Mouse (Mus musculus) limb, embryonic 12.5 days (tissue): Measurements from ENCODE around the gene Tulp4. TPM values are rescaled to one million over a fixed set of nuclear protein-coding genes. Genes with fewer than 3 reads are reported as not detected.

Experiments used
- ATAC-seq: fragments of 200-750 bp; cut with Nextera tagmentation; 2 replicates; pipeline ENCODE4 v1.8.0; 2017; ENCODE audit warnings: low read depth, moderate TSS enrichment; ENCODE audit not compliant: insufficient number of reproducible peaks, insufficient read depth, low FRiP score, low TSS enrichment
- H3K27ac ChIP-seq: fragments of 300-500 bp; sonication (generic); 2 replicates; pipeline ENCODE4 v1.5.1; 2016; ENCODE audit warnings: mild to moderate bottlenecking, moderate library complexity
- H3K27me3 ChIP-seq: fragments of 300-500 bp; sonication (generic); 2 replicates; pipeline ENCODE4 v1.6.1; 2016; ENCODE audit warnings: mild to moderate bottlenecking, moderate library complexity
- H3K36me3 ChIP-seq: fragments of 300-500 bp; sonication (generic); 2 replicates; pipeline ENCODE4 v1.6.1; 2016; ENCODE audit warnings: mild to moderate bottlenecking, moderate library complexity
- H3K4me1 ChIP-seq: fragments of 300-500 bp; sonication (generic); replicated peaks from 2 replicates; pipeline ENCODE4 v1.6.1; 2016
- H3K4me2 ChIP-seq: fragments of 300-500 bp; sonication (generic); 2 replicates; pipeline ENCODE4 v1.6.1; 2016; ENCODE audit warnings: mild to moderate bottlenecking, moderate library complexity
- H3K4me3 ChIP-seq: fragments of 300-500 bp; sonication (generic); replicated peaks from 2 replicates; pipeline ENCODE4 v1.5.1; 2016; ENCODE audit warnings: mild to moderate bottlenecking
- H3K9ac ChIP-seq: fragments of 300-500 bp; sonication (generic); replicated peaks from 2 replicates; pipeline ENCODE4 v1.6.1; 2016; ENCODE audit warnings: mild to moderate bottlenecking, moderate library complexity
- H3K9me3 ChIP-seq: fragments of 300-500 bp; sonication (generic); 2 replicates; pipeline ENCODE4 v1.6.1; 2016; ENCODE audit warnings: mild to moderate bottlenecking, moderate library complexity
- WGBS: fragments of 180-500 bp; shearing (Covaris S2); methylation state at CpG from one replicate; pipeline ENCODE4 v1.1.7; 2016; 5-methylcytosine and 5-hydroxymethylcytosine counted together
- polyA plus RNA-seq: library from polyadenylated mRNA; unstranded; fragments of >200 nt; fragmentation: Nextera tagmentation; extraction: Ambion mirVana; gene quantifications from 2 replicates; pipeline ENCODE4 v1.2.1, GENCODE M21; 2016

Gene Tulp4
- polyA plus RNA-seq, 1 experiment from 2014 or later: 103 TPM

DNA sequence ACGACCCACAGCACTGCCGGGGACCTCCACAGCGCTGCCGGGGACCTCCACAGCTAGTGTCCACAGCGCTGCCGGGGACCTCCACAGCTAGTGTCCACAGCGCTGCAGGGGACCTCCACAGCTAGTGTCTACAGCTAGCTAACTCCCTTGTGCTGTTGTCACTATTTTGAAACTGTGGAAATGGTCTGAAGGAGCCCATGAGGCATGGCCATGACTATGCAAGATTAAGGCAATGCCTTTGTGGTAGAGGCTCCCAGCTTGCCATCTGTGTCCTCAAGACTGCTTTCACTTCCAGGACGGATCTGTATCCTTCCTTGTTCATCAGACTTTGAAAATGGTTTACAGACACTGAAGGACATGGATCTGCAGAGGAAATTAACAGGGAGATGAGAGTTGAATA is 80.9 kb downstream of the Tulp4 start:
- Histone ChIP-seq H3K4me3 (no peak overlapping the region), H3K27me3 (no peaks in the 10 kb centered on the region), H3K4me1 (no peaks in the 10 kb centered on the region), H3K9ac (no peak overlapping the region), H3K27ac (no peak overlapping the region), H3K4me2 (no peak overlapping the region), H3K36me3 (peaks cover 61% of the 10 kb centered on the region), H3K9me3 (no peaks in the 10 kb centered on the region)
- WGBS: 93% methylated on average over 8 of the region's 8 CpGs
- ATAC-seq: no peak

DNA sequence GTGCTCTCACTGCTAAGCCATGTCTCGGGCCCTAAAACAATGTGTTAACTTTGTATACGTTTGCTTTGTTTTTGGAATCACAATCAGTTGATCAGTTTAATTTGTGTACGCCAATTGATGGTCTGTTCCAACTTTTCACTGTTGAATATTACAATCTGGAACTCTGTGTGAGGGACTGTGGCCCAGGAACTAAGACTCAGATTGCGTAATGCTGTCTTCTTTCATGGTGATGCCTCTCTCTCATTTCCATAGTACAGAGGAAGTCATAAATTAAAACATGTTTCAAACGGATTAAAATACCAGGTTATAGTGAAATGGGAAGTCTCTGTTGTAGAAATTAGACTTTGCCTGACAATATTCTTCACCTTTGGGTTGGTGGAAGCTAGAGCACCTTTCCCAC is 83.0 kb downstream of the Tulp4 start:
- Histone ChIP-seq H3K27ac (no peak overlapping the region), H3K36me3 (peaks cover 76% of the 10 kb centered on the region), H3K9me3 (no peaks in the 10 kb centered on the region), H3K4me3 (no peak overlapping the region), H3K4me1 (no peaks in the 10 kb centered on the region), H3K27me3 (no peaks in the 10 kb centered on the region), H3K4me2 (no peak overlapping the region), H3K9ac (no peak overlapping the region)
- 89% methylated on average over 5 of the region's 5 CpGs for WGBS
- ATAC-seq: no peak

DNA sequence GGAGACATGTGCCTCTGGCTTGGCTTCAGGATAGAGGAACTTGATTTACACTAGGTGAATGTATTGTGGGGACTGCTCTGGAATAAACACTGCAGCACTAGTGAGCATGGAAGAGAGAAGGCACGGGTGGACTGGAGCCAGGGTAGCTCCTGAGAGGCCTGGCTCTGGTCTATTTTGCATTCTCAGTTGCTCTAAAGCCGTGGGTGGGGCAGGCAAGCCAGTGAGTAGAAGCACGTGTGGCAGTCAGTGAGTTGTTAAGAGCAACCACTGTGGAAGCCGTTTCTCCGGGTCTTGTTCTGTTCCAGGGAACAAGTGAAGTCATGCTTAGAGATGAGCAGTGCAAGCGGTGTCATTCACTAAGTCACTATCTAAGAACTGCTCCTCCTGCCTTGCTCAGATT is 86.0 kb downstream of the Tulp4 start:
- no peak for ATAC-seq
- Histone ChIP-seq H3K4me1 (no peaks in the 10 kb centered on the region), H3K4me3 (no peak overlapping the region), H3K9ac (no peak overlapping the region), H3K9me3 (no peaks in the 10 kb centered on the region), H3K4me2 (no peak overlapping the region), H3K27ac (no peak overlapping the region), H3K27me3 (no peaks in the 10 kb centered on the region), H3K36me3 (peaks cover 58% of the 10 kb centered on the region)
- WGBS: 87% methylated on average over 6 of the region's 6 CpGs

GRCm38 (mm10) chr17:6195390-6195789 is 89.2 kb downstream of the Tulp4 start:
- Histone ChIP-seq H3K4me1 (no peaks in the 10 kb centered on the region), H3K9ac (no peak overlapping the region), H3K27me3 (no peaks in the 10 kb centered on the region), H3K36me3 (peaks cover 63% of the 10 kb centered on the region), H3K4me2 (no peak overlapping the region), H3K27ac (no peak overlapping the region), H3K9me3 (no peaks in the 10 kb centered on the region), H3K4me3 (no peak overlapping the region)
- no peak for ATAC-seq
- 92% methylated on average over 1 of the region's 1 CpGs for WGBS

DNA sequence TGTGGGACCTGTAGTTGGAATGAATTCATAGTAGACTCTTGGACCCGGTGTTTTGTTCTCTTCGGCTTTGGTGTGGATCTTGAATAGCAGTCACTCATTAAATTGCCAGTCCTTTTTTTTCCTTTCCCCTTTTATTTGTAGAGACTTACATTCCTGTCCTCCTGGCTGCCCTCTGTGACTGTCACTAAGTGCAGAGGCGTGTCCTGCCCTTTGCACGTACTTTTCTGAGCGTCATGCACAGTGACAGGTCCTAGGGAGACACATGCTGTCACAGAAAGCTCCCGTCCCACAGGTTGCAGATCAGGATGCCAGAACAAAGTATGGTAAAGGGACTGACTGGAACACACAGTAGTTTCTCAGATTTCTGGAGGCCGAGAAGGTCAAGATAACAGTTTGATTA is 91.3 kb downstream of the Tulp4 start:
- Histone ChIP-seq H3K4me3 (no peak overlapping the region), H3K4me1 (no peaks in the 10 kb centered on the region), H3K27ac (no peak overlapping the region), H3K27me3 (no peaks in the 10 kb centered on the region), H3K9me3 (no peaks in the 10 kb centered on the region), H3K4me2 (no peak overlapping the region), H3K9ac (no peak overlapping the region), H3K36me3 (peaks cover 66% of the 10 kb centered on the region)
- ATAC-seq: no peak
- 90% methylated on average over 7 of the region's 7 CpGs for WGBS

- Histone ChIP-seq H3K4me2 (no peak overlapping the region), H3K4me1 (no peaks in the 10 kb centered on the region), H3K4me3 (no peak overlapping the region), H3K9me3 (no peaks in the 10 kb centered on the region), H3K36me3 (peaks cover 66% of the 10 kb centered on the region), H3K27ac (no peak overlapping the region), H3K27me3 (no peaks in the 10 kb centered on the region), H3K9ac (no peak overlapping the region)
- WGBS: 84% methylated on average over 6 of the region's 6 CpGs
- no peak for ATAC-seq
Observed at GRCm38 (mm10) chr17:6198670-6199069, 92.4 kb downstream of the Tulp4 start.

DNA sequence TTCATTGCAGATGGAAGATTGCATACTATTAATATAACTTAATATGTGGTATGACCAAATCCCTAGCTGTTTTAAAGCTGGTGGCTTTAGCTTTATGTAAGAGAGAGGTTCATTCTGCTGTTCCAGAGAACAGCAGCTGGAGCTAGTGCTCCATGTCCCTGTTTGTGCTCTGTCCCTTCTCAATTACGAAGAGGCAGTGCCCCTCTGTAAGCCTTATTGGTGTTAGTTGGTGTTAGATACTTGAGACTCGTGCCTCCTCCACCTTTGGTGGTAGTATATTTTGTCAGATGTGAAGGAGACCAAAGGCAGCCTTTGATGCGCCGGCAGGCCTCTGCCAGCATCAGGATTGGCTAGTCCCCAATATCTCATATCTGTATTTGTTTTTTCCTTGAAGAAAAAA is 92.9 kb downstream of the Tulp4 start:
- ATAC-seq: no peak
- Histone ChIP-seq H3K36me3 (peaks cover 66% of the 10 kb centered on the region), H3K4me1 (no peaks in the 10 kb centered on the region), H3K9ac (no peak overlapping the region), H3K27ac (no peak overlapping the region), H3K4me3 (no peak overlapping the region), H3K9me3 (no peaks in the 10 kb centered on the region), H3K27me3 (no peaks in the 10 kb centered on the region), H3K4me2 (no peak overlapping the region)
- WGBS: 67% methylated on average over 4 of the region's 4 CpGs

DNA sequence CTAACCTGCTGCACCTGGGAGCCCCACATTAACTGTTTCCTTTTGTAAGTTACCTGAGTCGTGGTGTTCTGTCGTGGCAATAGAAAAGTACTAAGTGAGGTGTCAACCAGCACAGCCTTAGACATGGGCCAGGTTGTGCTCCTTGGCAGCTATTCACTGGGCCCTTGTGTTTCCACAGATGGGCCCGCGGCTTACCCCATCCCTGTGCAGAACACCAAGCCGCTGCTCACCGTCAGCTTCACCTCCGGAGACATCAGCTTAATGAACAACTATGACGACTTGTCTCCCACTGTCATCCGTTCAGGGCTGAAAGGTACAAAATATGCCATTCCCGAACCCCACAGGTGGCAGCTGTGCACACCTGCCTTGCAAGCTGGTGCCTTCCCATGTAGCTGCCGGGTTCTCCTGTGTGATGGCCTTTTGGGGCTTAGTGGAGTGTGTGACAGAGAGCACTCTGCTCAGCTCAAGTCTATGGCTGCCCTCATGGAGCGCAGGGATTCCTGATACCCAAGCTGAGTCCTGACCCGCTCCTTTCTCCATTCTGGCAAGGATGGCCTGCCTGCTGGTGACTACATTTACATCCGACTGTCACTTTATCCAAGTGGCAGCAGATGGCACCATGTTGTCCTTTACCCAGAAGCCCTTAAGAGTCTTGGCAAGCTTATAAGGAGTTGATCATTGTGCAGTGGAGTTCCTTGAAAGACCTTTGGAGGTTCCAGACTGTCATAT is 95.4 kb downstream of the Tulp4 start:
- no peak overlapping the region for H3K27ac ChIP-seq
- no peak for ATAC-seq
- H3K4me3 ChIP-seq: no peak overlapping the region
- no peak overlapping the region for H3K4me2 ChIP-seq
- H3K9me3 ChIP-seq: no peaks in the 10 kb centered on the region
- H3K9ac ChIP-seq: no peak overlapping the region
- no peaks in the 10 kb centered on the region for H3K4me1 ChIP-seq
- WGBS: 94% methylated on average over 14 of the region's 14 CpGs
- H3K36me3 ChIP-seq: peaks cover 81% of the 10 kb centered on the region
- no peaks in the 10 kb centered on the region for H3K27me3 ChIP-seq

DNA sequence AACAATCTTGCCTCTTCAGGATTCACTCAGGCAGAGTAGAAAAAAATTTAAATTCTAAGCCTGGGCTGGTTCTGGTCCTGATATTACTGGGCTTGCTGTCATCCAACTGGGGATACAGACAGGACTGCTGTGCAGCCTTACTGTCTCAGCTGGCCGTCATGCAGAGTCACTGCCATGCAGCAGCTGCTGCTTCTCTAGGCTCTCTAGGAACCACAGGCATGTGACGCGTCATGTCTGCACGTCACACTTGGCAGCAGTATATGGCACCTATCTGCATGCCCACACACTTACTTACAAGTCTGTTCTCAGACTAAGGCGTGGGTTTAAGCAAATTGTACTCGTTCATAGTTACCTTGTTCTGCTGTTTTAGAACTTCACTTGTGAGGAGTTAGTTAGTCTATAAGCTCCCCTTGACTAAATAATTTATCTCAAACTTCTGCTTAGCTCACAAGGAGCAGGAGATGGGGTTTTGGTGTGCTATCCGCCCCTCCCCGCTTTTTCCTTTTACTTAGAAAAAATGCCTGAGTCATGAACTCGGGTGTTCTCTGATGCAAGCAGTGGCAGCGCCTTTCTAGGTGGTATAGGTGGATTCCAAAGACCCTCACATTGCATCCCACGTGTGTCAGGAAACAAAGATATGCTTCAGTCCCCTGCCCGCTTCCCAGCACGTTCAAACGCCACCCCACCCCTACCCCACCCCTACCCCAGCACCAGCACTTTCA is 96.3 kb downstream of the Tulp4 start:
- H3K4me2 ChIP-seq: no peak overlapping the region
- H3K9ac ChIP-seq: no peak overlapping the region
- H3K4me3 ChIP-seq: no peak overlapping the region
- peaks cover 81% of the 10 kb centered on the region for H3K36me3 ChIP-seq
- ATAC-seq: no peak
- no peak overlapping the region for H3K27ac ChIP-seq
- H3K4me1 ChIP-seq: no peaks in the 10 kb centered on the region
- 82% methylated on average over 14 of the region's 14 CpGs for WGBS
- no peaks in the 10 kb centered on the region for H3K27me3 ChIP-seq
- H3K9me3 ChIP-seq: no peaks in the 10 kb centered on the region

- Histone ChIP-seq H3K9ac (no peak overlapping the region), H3K4me2 (no peak overlapping the region), H3K27ac (no peak overlapping the region), H3K27me3 (no peaks in the 10 kb centered on the region), H3K4me3 (no peak overlapping the region), H3K4me1 (no peaks in the 10 kb centered on the region), H3K9me3 (no peaks in the 10 kb centered on the region), H3K36me3 (peaks cover 83% of the 10 kb centered on the region)
- ATAC-seq: no peak
- WGBS: 87% methylated on average over 7 of the region's 7 CpGs
Observed at GRCm38 (mm10) chr17:6203126-6203525, 96.9 kb downstream of the Tulp4 start.

DNA sequence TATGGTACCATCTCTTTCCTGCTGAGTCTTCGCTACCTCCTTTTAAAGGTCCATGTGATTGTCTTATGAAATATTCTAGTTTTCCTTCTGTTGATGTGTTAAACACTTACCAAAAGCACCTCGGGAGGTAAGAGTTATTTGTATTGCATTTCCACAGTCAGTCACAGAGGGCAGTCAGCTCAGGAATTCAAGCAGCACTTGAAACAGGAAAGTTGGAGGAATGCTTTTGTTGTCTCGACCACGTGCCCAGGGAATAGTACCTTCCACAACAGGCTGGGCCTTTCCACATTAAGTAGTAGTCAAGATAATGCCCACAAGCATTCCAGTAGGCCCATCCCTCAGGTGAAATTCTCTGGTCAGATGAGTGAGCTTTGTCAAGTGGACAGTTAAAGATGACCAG is 97.6 kb downstream of the Tulp4 start:
- ATAC-seq: no peak
- H3K9me3 ChIP-seq: no peaks in the 10 kb centered on the region
- H3K27me3 ChIP-seq: no peaks in the 10 kb centered on the region
- WGBS: 54% methylated on average over 4 of the region's 4 CpGs
- H3K4me1 ChIP-seq: no peaks in the 10 kb centered on the region
- H3K27ac ChIP-seq: no peak overlapping the region
- no peak overlapping the region for H3K4me2 ChIP-seq
- H3K4me3 ChIP-seq: no peak overlapping the region
- H3K36me3 ChIP-seq: peaks cover 82% of the 10 kb centered on the region
- no peak overlapping the region for H3K9ac ChIP-seq

DNA sequence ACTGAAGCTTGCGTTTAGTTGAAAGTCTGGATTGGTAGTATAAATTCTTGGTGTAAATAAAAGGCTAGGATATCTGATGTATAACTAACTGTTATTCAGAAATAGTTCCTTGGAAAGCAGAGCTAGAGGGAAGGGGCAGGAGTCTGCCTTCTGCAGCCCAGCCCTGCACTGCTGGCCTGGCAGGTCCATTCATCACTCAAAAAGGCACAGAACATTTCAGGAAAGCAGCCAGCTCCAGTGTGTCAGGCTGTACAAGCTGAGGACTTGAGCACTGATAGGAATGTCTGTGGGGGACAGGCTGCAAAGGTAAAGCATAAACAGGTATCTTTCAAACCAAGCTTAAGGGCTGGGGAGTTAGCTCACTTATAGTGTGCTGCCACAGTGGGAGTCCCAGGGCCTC is 105.5 kb downstream of the Tulp4 start:
- WGBS: 76% methylated on average over 1 of the region's 1 CpGs
- Histone ChIP-seq H3K27me3 (no peaks in the 10 kb centered on the region), H3K4me3 (no peak overlapping the region), H3K4me1 (no peaks in the 10 kb centered on the region), H3K4me2 (no peak overlapping the region), H3K9ac (no peak overlapping the region), H3K27ac (no peak overlapping the region), H3K9me3 (no peaks in the 10 kb centered on the region), H3K36me3 (peaks cover 91% of the 10 kb centered on the region)
- ATAC-seq: no peak
